Mouse (Mus musculus) hindbrain, embryonic 13.5 days (tissue): Measurements from ENCODE around the gene Prkaa1. TPM values are rescaled to one million over a fixed set of nuclear protein-coding genes. Genes with fewer than 3 reads are reported as not detected.
"Not testable (repeated sequence)": the region's sequence is repeated elsewhere in the genome, so short reads cannot be mapped to it uniquely, and the experiment has no call there.

Experiments
- ATAC-seq: fragments of 200-750 bp; cut with Nextera tagmentation; 2 replicates; pipeline ENCODE4 v1.8.0; 2017; ENCODE audit warnings: moderate TSS enrichment; ENCODE audit not compliant: low FRiP score
- H3K27ac ChIP-seq: fragments of 300-500 bp; sonication (generic); 2 replicates; pipeline ENCODE4 v1.5.1; 2015; ENCODE audit warnings: inconsistent platforms, mild to moderate bottlenecking, moderate library complexity
- H3K27me3 ChIP-seq: fragments of 300-500 bp; sonication (generic); 2 replicates; pipeline ENCODE4 v1.6.1; 2015; ENCODE audit warnings: mild to moderate bottlenecking, inconsistent platforms
- H3K36me3 ChIP-seq: fragments of 300-500 bp; sonication (generic); 2 replicates; pipeline ENCODE4 v1.6.1; 2015; ENCODE audit warnings: mild to moderate bottlenecking, inconsistent platforms
- H3K4me1 ChIP-seq: fragments of 300-500 bp; sonication (generic); replicated peaks from 2 replicates; pipeline ENCODE4 v1.6.1; 2015; ENCODE audit warnings: inconsistent platforms
- H3K4me2 ChIP-seq: fragments of 300-500 bp; sonication (generic); 2 replicates; pipeline ENCODE4 v1.6.1; 2015; ENCODE audit warnings: inconsistent platforms, mild to moderate bottlenecking, moderate library complexity
- H3K4me3 ChIP-seq: fragments of 300-500 bp; sonication (generic); 2 replicates; pipeline ENCODE4 v1.5.1; 2015; ENCODE audit warnings: mild to moderate bottlenecking, inconsistent platforms
- H3K9ac ChIP-seq: fragments of 300-500 bp; sonication (generic); 2 replicates; pipeline ENCODE4 v1.6.1; 2015; ENCODE audit warnings: mild to moderate bottlenecking, inconsistent platforms
- H3K9me3 ChIP-seq: fragments of 300-500 bp; sonication (generic); 2 replicates; pipeline ENCODE4 v1.6.1; 2016; ENCODE audit warnings: inconsistent platforms
- WGBS: fragments of 180-500 bp; shearing (Covaris S2); methylation state at CpG from one replicate; pipeline ENCODE4 v1.1.7; 2015; 5-methylcytosine and 5-hydroxymethylcytosine counted together
- polyA plus RNA-seq: library from polyadenylated mRNA; unstranded; fragments of >200 nt; fragmentation: Nextera tagmentation; extraction: Ambion mirVana; gene quantifications from 2 replicates; pipeline ENCODE4 v1.2.1, GENCODE M21; 2015

Prkaa1 gene
- polyA plus RNA-seq, 1 experiment from 2014 or later: 14.3 TPM

DNA sequence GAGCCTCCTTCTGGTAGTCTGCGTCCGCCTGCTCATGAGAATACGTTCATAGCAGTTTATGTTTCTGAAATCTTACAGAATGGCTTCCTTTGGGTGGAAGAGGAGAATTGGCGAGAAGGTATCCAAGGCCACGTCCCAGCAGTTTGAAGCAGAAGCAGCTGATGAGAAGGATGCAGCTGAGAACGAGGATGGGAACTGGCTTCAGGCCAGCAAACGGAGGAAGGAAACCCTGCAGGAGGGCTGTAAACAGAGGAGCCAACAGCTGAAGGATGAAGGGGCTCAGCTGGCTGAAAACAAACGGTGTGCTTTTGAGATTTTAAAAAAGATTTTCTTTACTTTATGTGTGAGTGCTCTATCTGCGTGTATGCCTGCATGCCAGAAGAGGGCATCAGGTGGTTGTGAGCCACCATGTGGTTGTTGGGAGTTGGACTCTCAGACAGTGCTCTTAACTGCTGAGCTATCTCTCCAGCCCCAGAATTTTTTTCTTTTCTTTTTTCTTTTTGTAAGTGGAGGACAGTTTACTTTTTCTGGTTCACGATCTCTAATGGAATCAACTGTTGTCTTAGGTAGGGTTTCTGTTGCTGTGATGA, 45.9 kb downstream of the Prkaa1 start:
- Histone ChIP-seq H3K27me3 (no peaks in the 10 kb centered on the region), H3K4me2 (no peak overlapping the region), H3K36me3 (peaks cover 21% of the 10 kb centered on the region), H3K9ac (no peak overlapping the region), H3K9me3 (no peaks in the 10 kb centered on the region), H3K27ac (no peak overlapping the region), H3K4me1 (peaks cover 22% of the 10 kb centered on the region), H3K4me3 (no peak overlapping the region)
- 71% methylated on average over 10 of the region's 10 CpGs for WGBS
- ATAC-seq: no peak

DNA sequence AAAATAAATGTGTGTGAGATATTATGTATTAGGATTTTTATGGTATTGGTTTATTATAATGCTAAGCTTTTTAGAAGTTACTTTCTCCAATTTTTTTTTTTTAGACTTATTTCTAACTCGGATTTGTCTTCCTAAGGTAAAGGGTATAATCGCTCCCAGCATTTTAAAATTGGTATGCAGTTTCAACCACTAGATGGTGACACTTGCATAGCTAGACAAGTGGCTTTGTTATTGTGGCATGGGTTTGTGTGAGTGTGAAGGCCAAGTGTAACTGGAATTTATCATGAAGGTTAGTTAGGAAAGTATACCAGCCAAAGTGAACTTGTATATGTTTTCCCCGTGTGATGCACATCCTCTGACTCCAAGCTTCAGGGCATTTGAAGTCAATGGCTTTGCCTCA, 50.2 kb downstream of the Prkaa1 start:
- no peaks in the 10 kb centered on the region for H3K27me3 ChIP-seq
- no peak overlapping the region for H3K27ac ChIP-seq
- WGBS: 91% methylated on average over 3 of the region's 3 CpGs
- H3K9me3 ChIP-seq: no peaks in the 10 kb centered on the region
- H3K9ac ChIP-seq: no peak overlapping the region
- H3K4me3 ChIP-seq: no peak overlapping the region
- ATAC-seq: peak; percentile 48; the same call in 1 of the 2 replicates
- no peak overlapping the region for H3K4me2 ChIP-seq
- H3K4me1 ChIP-seq: 0 out of 2 replicates have a peak, but pooled peaks cover 5% of the 10 kb centered on the region
- H3K36me3 ChIP-seq: peaks cover 21% of the 10 kb centered on the region

DNA sequence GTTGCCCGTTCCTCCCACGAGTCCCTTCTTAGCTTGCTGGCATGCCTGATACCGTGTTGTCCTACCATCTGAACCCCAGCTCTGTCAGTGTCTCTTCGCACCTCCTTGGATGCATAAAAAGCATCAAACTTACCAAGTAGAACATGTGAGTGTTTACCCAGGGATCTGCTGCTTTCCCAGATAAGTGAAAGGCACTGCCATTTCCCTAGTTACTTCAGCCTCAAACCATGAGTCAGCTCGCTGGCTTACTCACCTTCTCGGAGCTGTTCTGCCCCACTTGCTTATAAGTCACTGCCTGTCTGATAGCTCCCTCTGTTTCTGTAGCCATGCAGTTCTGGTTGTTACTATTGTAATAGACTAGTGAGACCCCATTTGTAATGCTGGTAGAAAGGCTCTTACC, 50.8 kb downstream of the Prkaa1 start:
- Histone ChIP-seq H3K9ac (no peak overlapping the region), H3K27ac (no peak overlapping the region), H3K36me3 (peaks cover 20% of the 10 kb centered on the region), H3K9me3 (no peaks in the 10 kb centered on the region), H3K27me3 (no peaks in the 10 kb centered on the region), H3K4me3 (no peak overlapping the region), H3K4me1 (0 out of 2 replicates have a peak, but pooled peaks cover 2% of the 10 kb centered on the region), H3K4me2 (no peak overlapping the region)
- WGBS: 94% methylated on average over 6 of the region's 6 CpGs
- no peak for ATAC-seq

DNA sequence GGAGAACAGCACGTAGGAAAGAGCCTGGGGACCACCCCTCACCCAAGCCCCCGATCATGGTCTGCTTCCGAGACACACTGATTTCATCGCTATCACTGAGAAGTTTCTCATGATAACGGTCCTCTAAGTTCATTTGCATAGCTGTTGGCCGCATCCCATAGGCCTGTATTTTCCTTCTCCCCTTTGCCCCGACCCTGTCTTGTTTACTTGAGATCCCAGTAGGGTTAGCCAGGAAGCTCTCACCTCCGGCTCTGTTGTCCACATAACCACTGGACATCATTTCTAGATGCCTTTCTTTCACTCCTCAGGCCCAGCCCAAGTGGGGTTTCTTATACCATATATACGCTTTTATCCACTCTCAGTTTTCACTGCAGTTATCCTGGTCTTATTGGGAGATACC, 51.3 kb downstream of the Prkaa1 start:
- Histone ChIP-seq H3K9ac (no peak overlapping the region), H3K9me3 (no peaks in the 10 kb centered on the region), H3K27me3 (no peaks in the 10 kb centered on the region), H3K4me3 (no peak overlapping the region), H3K36me3 (peaks cover 16% of the 10 kb centered on the region), H3K4me2 (no peak overlapping the region), H3K4me1 (no peaks in the 10 kb centered on the region), H3K27ac (no peak overlapping the region)
- WGBS: 89% methylated on average over 9 of the region's 9 CpGs
- ATAC-seq: no peak

DNA sequence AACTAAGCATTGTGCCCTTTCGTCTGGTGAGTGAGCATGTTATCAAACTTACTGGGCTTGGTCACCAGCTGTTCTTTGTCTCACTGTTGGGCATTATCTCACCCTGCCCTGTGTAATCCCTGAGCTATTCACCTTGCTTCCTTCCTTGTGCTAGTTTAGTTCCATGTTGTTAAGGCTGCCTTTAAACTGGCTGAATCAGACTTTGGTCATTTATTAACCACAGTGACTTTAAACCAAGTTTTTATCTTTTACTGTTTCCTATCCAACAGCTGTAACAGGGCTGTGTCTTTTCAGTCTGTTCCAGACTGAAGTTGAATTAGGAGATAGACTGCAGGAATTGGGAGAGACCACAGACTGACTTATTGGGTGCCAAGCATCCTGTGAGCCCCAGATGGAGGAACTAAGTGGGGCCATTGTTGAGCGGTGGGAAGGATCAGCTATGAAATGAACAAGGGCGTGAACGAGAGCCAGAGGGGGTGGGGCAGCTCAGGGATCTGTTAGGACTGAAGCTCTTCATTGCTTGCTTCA, 52.4 kb downstream of the Prkaa1 start:
- Histone ChIP-seq H3K36me3 (peaks cover 11% of the 10 kb centered on the region), H3K9me3 (no peaks in the 10 kb centered on the region), H3K4me1 (no peaks in the 10 kb centered on the region), H3K27ac (no peak overlapping the region), H3K4me2 (no peak overlapping the region), H3K4me3 (no peak overlapping the region), H3K9ac (no peak overlapping the region), H3K27me3 (no peaks in the 10 kb centered on the region)
- 71% methylated on average over 4 of the region's 4 CpGs for WGBS
- no peak for ATAC-seq

- Histone ChIP-seq H3K36me3 (peaks cover 10% of the 10 kb centered on the region), H3K4me3 (no peak overlapping the region), H3K4me1 (no peaks in the 10 kb centered on the region), H3K27me3 (no peaks in the 10 kb centered on the region), H3K4me2 (no peak overlapping the region), H3K9me3 (no peaks in the 10 kb centered on the region), H3K9ac (no peak overlapping the region), H3K27ac (no peak overlapping the region)
- WGBS: 75% methylated on average over 4 of the region's 4 CpGs
- no peak for ATAC-seq
Measured at GRCm38 (mm10) chr15:5196691-5197090, 53.0 kb downstream of the Prkaa1 start.

DNA sequence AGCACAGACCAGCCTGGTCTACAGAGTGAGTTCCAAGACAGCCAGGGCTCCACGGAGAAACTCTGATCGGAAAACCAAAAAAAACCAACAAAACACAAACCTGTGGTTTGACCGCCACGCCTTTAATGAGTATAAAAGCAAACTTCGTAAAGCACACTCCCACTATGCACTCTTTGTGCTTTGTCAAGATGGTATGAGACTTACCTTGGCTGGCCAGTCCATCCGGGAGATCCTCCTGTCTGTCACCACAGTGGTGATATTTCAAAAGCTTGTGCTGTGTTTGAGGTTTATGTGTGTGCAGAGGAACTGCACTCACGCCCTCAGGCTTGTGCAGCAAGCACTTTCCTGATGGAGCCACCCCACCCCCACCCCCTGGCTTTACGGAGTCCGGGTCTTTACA, 61.6 kb downstream of the Prkaa1 start:
- no peak overlapping the region for H3K4me2 ChIP-seq
- no peak overlapping the region for H3K4me3 ChIP-seq
- H3K27ac ChIP-seq: no peak overlapping the region
- H3K4me1 ChIP-seq: no peaks in the 10 kb centered on the region
- ATAC-seq: no peak
- 96% methylated on average over 9 of the region's 9 CpGs for WGBS
- peaks cover 10% of the 10 kb centered on the region for H3K36me3 ChIP-seq
- H3K9me3 ChIP-seq: no peaks in the 10 kb centered on the region
- no peaks in the 10 kb centered on the region for H3K27me3 ChIP-seq
- H3K9ac ChIP-seq: no peak overlapping the region

- Histone ChIP-seq H3K4me2 (no peak overlapping the region), H3K27me3 (no peaks in the 10 kb centered on the region), H3K27ac (no peak overlapping the region), H3K36me3 (peaks cover 11% of the 10 kb centered on the region), H3K9me3 (no peaks in the 10 kb centered on the region), H3K4me3 (no peak overlapping the region), H3K4me1 (no peaks in the 10 kb centered on the region), H3K9ac (no peak overlapping the region)
- no peak for ATAC-seq
- 97% methylated on average over 3 of the region's 3 CpGs for WGBS
Measured at GRCm38 (mm10) chr15:5209116-5209515, 65.5 kb downstream of the Prkaa1 start.

GRCm38 (mm10) chr15:5220491-5220890, 76.8 kb downstream of the Prkaa1 start:
- H3K4me3 ChIP-seq: no peak overlapping the region
- peaks cover 14% of the 10 kb centered on the region for H3K36me3 ChIP-seq
- ATAC-seq: no peak
- no peak overlapping the region for H3K9ac ChIP-seq
- H3K27me3 ChIP-seq: no peaks in the 10 kb centered on the region
- H3K4me2 ChIP-seq: no peak overlapping the region
- H3K9me3 ChIP-seq: no peaks in the 10 kb centered on the region
- 86% methylated on average over 6 of the region's 6 CpGs for WGBS
- no peak overlapping the region for H3K27ac ChIP-seq
- H3K4me1 ChIP-seq: no peaks in the 10 kb centered on the region

- H3K4me2 ChIP-seq, H3K9me3 ChIP-seq, H3K4me3 ChIP-seq: not testable (repeated sequence)
Measured at GRCm38 (mm10) chr15:5230746-5231145, 87.1 kb downstream of the Prkaa1 start.

More at GRCm38 (mm10) chr15:5230746-5231145, 87.1 kb downstream of the Prkaa1 start:
- not testable (repeated sequence) for H3K4me1 ChIP-seq, H3K9ac ChIP-seq, H3K36me3 ChIP-seq, H3K27me3 ChIP-seq, H3K27ac ChIP-seq, ATAC-seq
- WGBS: 84% methylated on average over 10 of the region's 10 CpGs

Other genes starting within 250 kb of the Prkaa1 start
- not detected in 2 replicates for gene Mroh2b, start 245.1 kb upstream of the Prkaa1 start, polyA plus RNA-seq
- 0.12 TPM in 1 of 2 replicates, not detected in the other for gene C7, start 80.1 kb upstream of the Prkaa1 start, polyA plus RNA-seq
- gene Card6, start 35.3 kb upstream of the Prkaa1 start, polyA plus RNA-seq: 0.93 and 1.0 TPM in 2 replicates
- gene Rpl37, start 27.2 kb upstream of the Prkaa1 start, polyA plus RNA-seq: 426 and 444 TPM in 2 replicates
- 55.7 and 59.8 TPM in 2 replicates for gene Ttc33, start 41.7 kb downstream of the Prkaa1 start, polyA plus RNA-seq
- 2.8 and 3.5 TPM in 2 replicates for gene Ptger4, start 100.3 kb downstream of the Prkaa1 start, polyA plus RNA-seq